Mouse (Mus musculus) forebrain, embryonic 15.5 days (tissue): ENCODE data around the gene Bcas3. TPM values are rescaled to one million over a fixed set of nuclear protein-coding genes. Genes with fewer than 3 reads are reported as not detected.
"Not testable (repeated sequence)": the region's sequence is repeated elsewhere in the genome, so short reads cannot be mapped to it uniquely, and the experiment has no call there.

Source experiments
- ATAC-seq: fragments of 200-750 bp; cut with Nextera tagmentation; replicated peaks from 2 replicates; pipeline ENCODE4 v1.8.0; 2017; ENCODE audit warnings: mild to moderate bottlenecking, moderate TSS enrichment, moderate library complexity
- H3K27ac ChIP-seq: fragments of 300-500 bp; sonication (generic); replicated peaks from 2 replicates; pipeline ENCODE4 v1.5.1; 2015; ENCODE audit warnings: mild to moderate bottlenecking, inconsistent platforms
- H3K27me3 ChIP-seq: fragments of 300-500 bp; sonication (generic); 2 replicates; pipeline ENCODE4 v1.6.1; 2015; ENCODE audit warnings: inconsistent platforms
- H3K36me3 ChIP-seq: fragments of 300-500 bp; sonication (generic); 2 replicates; pipeline ENCODE4 v1.6.1; 2015; ENCODE audit warnings: mild to moderate bottlenecking, inconsistent platforms
- H3K4me1 ChIP-seq: fragments of 300-500 bp; sonication (generic); 2 replicates; pipeline ENCODE4 v1.6.1; 2015; ENCODE audit warnings: inconsistent platforms
- H3K4me2 ChIP-seq: fragments of 300-500 bp; sonication (generic); replicated peaks from 2 replicates; pipeline ENCODE4 v1.6.1; 2015; ENCODE audit warnings: mild to moderate bottlenecking, inconsistent platforms
- H3K4me3 ChIP-seq: fragments of 300-500 bp; sonication (generic); 2 replicates; pipeline ENCODE4 v1.5.1; 2015; ENCODE audit warnings: mild to moderate bottlenecking, inconsistent platforms
- H3K9ac ChIP-seq: fragments of 300-500 bp; sonication (generic); replicated peaks from 2 replicates; pipeline ENCODE4 v1.6.1; 2015; ENCODE audit warnings: mild to moderate bottlenecking, inconsistent platforms
- H3K9me3 ChIP-seq: fragments of 300-500 bp; sonication (generic); 2 replicates; pipeline ENCODE4 v1.6.1; 2016; ENCODE audit warnings: inconsistent platforms
- WGBS: fragments of 180-500 bp; shearing (Covaris S2); methylation state at CpG from one replicate; pipeline ENCODE4 v1.1.7; 2015; ENCODE audit warnings: mixed read lengths; 5-methylcytosine and 5-hydroxymethylcytosine counted together
- polyA plus RNA-seq: library from polyadenylated mRNA; unstranded; fragments of >200 nt; fragmentation: Nextera tagmentation; extraction: Ambion mirVana; gene quantifications from 2 replicates; pipeline ENCODE4 v1.2.1, GENCODE M21; 2015

Bcas3 gene
- polyA plus RNA-seq, 1 experiment from 2014 or later: 30.1 TPM

DNA sequence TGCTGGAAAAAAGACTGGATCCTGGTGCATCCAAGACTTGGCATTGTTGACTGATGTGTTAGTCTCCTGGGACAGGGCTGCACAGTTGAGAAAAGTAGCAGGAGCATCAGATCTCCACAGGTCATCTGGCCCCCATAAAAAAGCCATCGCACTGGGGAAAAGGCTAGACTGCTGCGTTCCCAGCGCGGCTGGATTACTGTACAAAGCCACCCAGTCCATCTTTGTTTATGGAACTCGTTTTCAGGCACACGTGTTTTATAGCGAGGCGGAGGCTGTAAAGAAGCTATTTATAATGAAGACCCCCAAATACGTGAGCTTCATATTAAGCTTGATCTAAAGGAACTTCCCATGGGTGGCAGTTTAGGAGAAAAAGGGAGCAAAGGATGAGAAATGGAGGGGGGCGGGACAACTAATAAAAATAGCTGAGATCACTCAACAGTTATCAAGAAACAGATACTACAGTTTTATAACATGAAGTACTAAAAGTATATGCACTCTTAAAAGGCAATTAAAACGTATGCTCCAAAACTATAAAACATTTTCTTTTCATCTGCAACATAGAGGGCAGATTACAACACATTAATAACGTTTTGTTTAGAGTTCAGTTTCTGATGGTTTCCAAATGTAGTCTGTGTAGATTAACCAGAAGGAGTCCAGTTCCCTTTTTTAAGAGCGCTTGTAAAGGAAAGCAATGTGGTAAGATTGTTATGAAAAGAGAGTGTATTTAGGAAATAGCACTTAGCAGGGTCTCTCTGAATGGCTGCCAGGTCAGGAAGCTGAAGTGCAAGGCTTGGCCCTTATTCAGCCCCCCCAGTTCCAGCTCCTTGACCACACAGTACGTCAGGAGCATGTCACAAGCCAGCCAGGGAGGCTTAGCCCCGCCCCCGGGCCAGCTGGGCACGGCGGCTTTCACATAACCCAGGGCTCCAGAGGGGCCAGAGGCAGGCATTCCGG is 360.2 kb downstream of the Bcas3 start:
- no peaks in the 10 kb centered on the region for H3K36me3 ChIP-seq
- H3K9me3 ChIP-seq: no peaks in the 10 kb centered on the region
- no peak overlapping the region for H3K4me3 ChIP-seq
- H3K9ac ChIP-seq: no peak overlapping the region
- 45% methylated on average over 19 of the region's 19 CpGs for WGBS
- no peak overlapping the region for H3K4me2 ChIP-seq
- ATAC-seq: no peak
- H3K27me3 ChIP-seq: peaks cover 56% of the 10 kb centered on the region
- no peak overlapping the region for H3K27ac ChIP-seq
- H3K4me1 ChIP-seq: peaks cover 9% of the 10 kb centered on the region

GRCm38 (mm10) chr11:85713814-85714208 is 360.8 kb downstream of the Bcas3 start:
- Histone ChIP-seq H3K27ac (no peak overlapping the region), H3K4me1 (peaks cover 9% of the 10 kb centered on the region), H3K27me3 (peaks cover 59% of the 10 kb centered on the region), H3K36me3 (no peaks in the 10 kb centered on the region), H3K4me3 (no peak overlapping the region), H3K9ac (no peak overlapping the region), H3K4me2 (no peak overlapping the region), H3K9me3 (no peaks in the 10 kb centered on the region)
- 5% methylated on average over 2 of the region's 2 CpGs for WGBS
- no peak for ATAC-seq

DNA sequence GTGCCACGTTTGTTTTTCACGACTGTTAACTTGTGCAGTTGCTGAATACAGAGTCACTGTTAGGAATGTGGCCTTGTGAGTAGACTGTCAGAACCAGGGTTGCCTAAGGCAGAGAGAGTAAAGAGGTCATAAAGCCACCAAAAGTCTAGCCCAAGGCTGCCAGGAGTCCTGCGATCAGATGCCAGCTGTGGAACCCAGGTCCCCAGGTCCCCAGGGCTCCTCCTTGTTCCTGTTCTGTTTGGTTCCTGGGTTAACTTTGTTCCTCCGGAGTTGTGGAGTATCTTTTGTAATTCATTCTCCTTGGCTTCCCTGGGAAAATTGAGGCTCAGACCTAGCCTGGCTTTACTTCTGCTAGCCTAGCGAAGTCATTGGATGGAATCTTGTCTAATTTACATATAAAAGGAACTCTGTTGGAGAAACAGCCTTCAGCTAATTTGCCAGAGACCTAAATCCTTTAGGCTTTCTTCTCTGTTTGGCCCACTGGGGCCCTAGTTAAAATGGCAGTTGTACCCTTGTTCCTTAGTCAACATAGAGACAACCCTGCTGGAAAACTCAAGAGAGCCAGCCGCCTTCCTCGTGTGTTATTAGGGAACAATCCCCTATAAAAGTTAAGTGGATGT is 361.5 kb downstream of the Bcas3 start:
- Histone ChIP-seq H3K9me3 (no peaks in the 10 kb centered on the region), H3K9ac (no peak overlapping the region), H3K4me1 (peaks cover 9% of the 10 kb centered on the region), H3K4me2 (no peak overlapping the region), H3K4me3 (no peak overlapping the region), H3K27ac (no peak overlapping the region), H3K36me3 (no peaks in the 10 kb centered on the region), H3K27me3 (peaks cover 65% of the 10 kb centered on the region)
- no peak for ATAC-seq
- WGBS: 6% methylated on average over 7 of the region's 7 CpGs

DNA sequence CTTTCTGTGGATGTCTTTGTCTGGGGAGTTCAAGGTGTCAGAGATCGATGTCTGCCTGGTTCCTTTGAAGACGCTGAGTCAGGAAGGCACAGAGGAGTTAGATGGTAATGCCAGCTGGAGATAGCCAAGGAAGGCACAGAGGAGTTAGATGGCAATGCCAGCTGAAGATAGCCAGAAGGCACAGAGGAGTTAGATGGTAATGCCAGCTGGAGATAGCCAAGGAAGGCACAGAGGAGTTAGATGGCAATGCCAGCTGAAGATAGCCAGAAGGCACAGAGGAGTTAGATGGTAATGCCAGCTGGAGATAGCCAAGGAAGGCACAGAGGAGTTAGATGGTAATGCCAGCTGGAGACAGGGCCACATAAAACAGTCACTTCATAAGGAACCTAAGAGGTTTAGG is 363.8 kb downstream of the Bcas3 start:
- H3K27ac ChIP-seq, H3K4me2 ChIP-seq, H3K4me3 ChIP-seq, H3K9me3 ChIP-seq, H3K36me3 ChIP-seq, ATAC-seq, H3K4me1 ChIP-seq, H3K9ac ChIP-seq: not testable (repeated sequence)
- 91% methylated on average over 2 of the region's 2 CpGs for WGBS
- H3K27me3 ChIP-seq: peaks cover 71% of the 10 kb centered on the region

- ATAC-seq: no peak
Measured at GRCm38 (mm10) chr11:85719091-85719490, 366.1 kb downstream of the Bcas3 start.

GRCm38 (mm10) chr11:85719766-85720165 is 366.8 kb downstream of the Bcas3 start:
- Histone ChIP-seq H3K27me3 (peaks cover 54% of the 10 kb centered on the region), H3K4me3 (no peak overlapping the region), H3K36me3 (no peaks in the 10 kb centered on the region), H3K4me1 (peaks cover 2% of the 10 kb centered on the region), H3K9me3 (no peaks in the 10 kb centered on the region), H3K27ac (no peak overlapping the region), H3K9ac (no peak overlapping the region), H3K4me2 (no peak overlapping the region)
- no peak for ATAC-seq
- WGBS: 53% methylated on average over 7 of the region's 7 CpGs

More at GRCm38 (mm10) chr11:85719091-85719490, 366.1 kb downstream of the Bcas3 start:
- Histone ChIP-seq H3K9me3 (no peaks in the 10 kb centered on the region), H3K27ac (no peak overlapping the region), H3K36me3 (no peaks in the 10 kb centered on the region), H3K4me2 (no peak overlapping the region), H3K9ac (no peak overlapping the region), H3K4me3 (no peak overlapping the region), H3K27me3 (peaks cover 59% of the 10 kb centered on the region), H3K4me1 (peaks cover 9% of the 10 kb centered on the region)
- WGBS: 90% methylated on average over 10 of the region's 10 CpGs

DNA sequence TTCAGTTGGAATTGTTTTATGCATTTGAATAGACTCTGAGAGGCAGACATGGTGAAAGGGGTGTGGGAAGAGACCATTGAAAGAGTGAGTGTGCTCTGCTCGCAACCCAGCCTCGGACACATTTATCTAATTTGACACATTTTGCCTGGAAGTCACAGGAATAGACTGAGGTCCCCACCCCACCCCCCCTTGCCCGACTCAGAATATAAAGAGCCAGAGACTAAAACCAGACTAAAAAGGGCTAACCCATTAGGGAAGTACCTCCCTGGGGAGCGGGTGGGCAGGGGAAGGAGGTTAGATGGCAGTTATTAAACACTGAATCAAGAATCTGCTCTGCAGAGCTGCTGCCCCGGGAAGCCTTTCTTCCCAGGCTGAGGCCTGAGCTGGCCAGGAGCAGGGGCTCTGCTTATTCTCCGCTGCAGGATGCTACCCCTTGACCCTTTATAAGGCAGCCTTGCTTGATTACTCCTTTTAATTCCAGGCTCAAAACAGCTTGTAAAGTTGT is 367.4 kb downstream of the Bcas3 start:
- Histone ChIP-seq H3K4me3 (no peak overlapping the region), H3K9me3 (no peaks in the 10 kb centered on the region), H3K4me2 (no peak overlapping the region), H3K27me3 (peaks cover 49% of the 10 kb centered on the region), H3K9ac (no peak overlapping the region), H3K36me3 (no peaks in the 10 kb centered on the region), H3K4me1 (no peaks in the 10 kb centered on the region), H3K27ac (no peak overlapping the region)
- WGBS: 12% methylated on average over 6 of the region's 6 CpGs
- no peak for ATAC-seq

DNA sequence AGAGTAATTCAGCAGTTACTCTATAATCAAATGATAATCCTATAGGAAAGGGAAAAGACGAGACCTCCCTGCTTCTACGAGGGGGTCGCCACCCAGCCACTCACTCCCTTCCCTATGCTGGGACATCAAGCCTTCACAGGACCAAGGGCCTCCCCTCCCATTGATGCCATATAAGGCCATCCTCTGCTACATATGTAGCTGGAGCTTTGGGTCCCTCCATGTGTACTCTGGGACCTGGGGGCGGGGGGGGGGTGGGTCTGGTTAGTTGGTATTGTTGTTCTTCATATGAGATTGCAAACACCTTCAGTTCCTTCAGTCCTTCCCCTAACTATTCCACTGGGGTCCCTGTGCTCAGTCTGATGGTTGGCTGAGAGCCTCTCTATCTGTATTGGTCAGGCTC is 369.0 kb downstream of the Bcas3 start:
- peaks cover 39% of the 10 kb centered on the region for H3K27me3 ChIP-seq
- H3K27ac ChIP-seq: no peak overlapping the region
- ATAC-seq: no peak
- H3K36me3 ChIP-seq: no peaks in the 10 kb centered on the region
- 88% methylated on average over 4 of the region's 4 CpGs for WGBS
- H3K9me3 ChIP-seq: no peaks in the 10 kb centered on the region
- no peaks in the 10 kb centered on the region for H3K4me1 ChIP-seq
- H3K4me2 ChIP-seq: no peak overlapping the region
- H3K9ac ChIP-seq: no peak overlapping the region
- H3K4me3 ChIP-seq: no peak overlapping the region

- Histone ChIP-seq H3K27ac (no peak overlapping the region), H3K9ac (no peak overlapping the region), H3K4me2 (no peak overlapping the region), H3K4me3 (no peak overlapping the region), H3K27me3 (peaks cover 22% of the 10 kb centered on the region), H3K4me1 (no peaks in the 10 kb centered on the region), H3K9me3 (no peaks in the 10 kb centered on the region), H3K36me3 (no peaks in the 10 kb centered on the region)
- no peak for ATAC-seq
- 84% methylated on average over 6 of the region's 6 CpGs for WGBS
Measured at GRCm38 (mm10) chr11:85724159-85724558, 371.2 kb downstream of the Bcas3 start.

- H3K9ac ChIP-seq: no peak overlapping the region
- H3K27me3 ChIP-seq: peaks cover 22% of the 10 kb centered on the region
- H3K9me3 ChIP-seq: no peaks in the 10 kb centered on the region
- no peak for ATAC-seq
- 75% methylated on average over 2 of the region's 2 CpGs for WGBS
- H3K36me3 ChIP-seq: no peaks in the 10 kb centered on the region
- H3K4me3 ChIP-seq: no peak overlapping the region
- H3K27ac ChIP-seq: no peak overlapping the region
- 0 out of 2 replicates have a peak, but pooled peaks cover 4% of the 10 kb centered on the region for H3K4me1 ChIP-seq
- H3K4me2 ChIP-seq: no peak overlapping the region
Measured at GRCm38 (mm10) chr11:85729725-85730124, 376.8 kb downstream of the Bcas3 start.

DNA sequence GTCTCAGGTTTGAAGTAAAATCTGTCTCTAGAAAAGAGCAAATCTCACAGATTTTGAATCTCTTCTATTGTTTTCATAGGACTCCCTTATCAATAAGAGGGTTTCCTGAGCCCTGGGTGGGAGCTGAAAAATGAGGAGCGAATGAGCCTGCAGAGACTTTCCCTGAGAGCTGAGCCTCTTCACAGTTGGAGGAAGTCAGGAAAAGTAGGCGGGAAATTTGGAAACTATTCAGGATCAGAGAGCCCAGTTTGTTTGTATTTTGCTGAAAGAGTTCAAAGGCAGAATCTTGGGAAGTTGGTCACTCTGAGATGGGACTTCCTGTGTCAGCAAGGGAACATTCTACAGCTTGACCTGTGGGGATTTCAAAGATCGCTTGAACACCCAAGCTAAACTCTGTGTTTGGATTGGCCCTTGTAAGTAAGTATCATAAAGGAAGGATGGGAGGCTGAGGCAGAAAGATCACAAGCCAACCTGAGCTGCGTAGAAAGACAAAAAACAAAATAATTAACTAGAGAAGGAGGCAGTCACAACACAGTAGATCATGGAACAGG is 379.6 kb downstream of the Bcas3 start:
- H3K9me3 ChIP-seq: no peaks in the 10 kb centered on the region
- H3K27ac ChIP-seq: no peak overlapping the region
- 0 out of 2 replicates have a peak, but pooled peaks cover 4% of the 10 kb centered on the region for H3K4me1 ChIP-seq
- no peak overlapping the region for H3K4me3 ChIP-seq
- no peak for ATAC-seq
- no peak overlapping the region for H3K9ac ChIP-seq
- WGBS: 67% methylated on average over 4 of the region's 4 CpGs
- peaks cover 37% of the 10 kb centered on the region for H3K27me3 ChIP-seq
- H3K36me3 ChIP-seq: no peaks in the 10 kb centered on the region
- no peak overlapping the region for H3K4me2 ChIP-seq

- H3K9me3 ChIP-seq: no peaks in the 10 kb centered on the region
- peaks cover 46% of the 10 kb centered on the region for H3K27me3 ChIP-seq
- WGBS: 43% methylated on average over 3 of the region's 3 CpGs
- no peaks in the 10 kb centered on the region for H3K36me3 ChIP-seq
- H3K4me3 ChIP-seq: no peak overlapping the region
- H3K9ac ChIP-seq: no peak overlapping the region
- ATAC-seq: no peak
- H3K4me1 ChIP-seq: 0 out of 2 replicates have a peak, but pooled peaks cover 7% of the 10 kb centered on the region
- no peak overlapping the region for H3K4me2 ChIP-seq
- no peak overlapping the region for H3K27ac ChIP-seq
Measured at GRCm38 (mm10) chr11:85733577-85733976, 380.6 kb downstream of the Bcas3 start.
